Mouse (Mus musculus): ENCODE measurements at regions not wholly inside any gene's neighbourhood (a gene's known extent, or its start where the extent isn't known, plus 50 kb on each side); places are given as distances from the start of the nearest gene placed in this dataset.

DNA sequence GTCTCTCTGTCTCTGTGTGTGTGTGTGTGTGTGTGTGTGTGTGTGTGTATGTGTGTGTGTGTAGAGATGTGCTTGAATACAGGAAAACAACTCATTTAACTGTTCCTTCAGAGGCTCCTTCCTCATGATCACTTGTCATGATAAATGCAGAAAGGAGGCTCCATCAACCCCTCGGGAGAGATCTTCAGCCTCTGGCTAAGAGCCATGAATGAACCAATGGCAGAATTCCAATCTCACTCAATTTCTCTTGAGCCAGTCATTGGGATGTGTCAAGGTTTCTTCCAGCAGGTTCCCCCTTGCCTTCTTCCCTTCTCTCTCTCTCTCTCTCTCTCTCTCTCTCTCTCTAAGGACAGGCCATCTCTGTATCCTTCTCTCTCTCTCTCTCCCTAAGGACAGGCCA is 124.1 kb downstream of the Adamts1 start:
- no peak for TF ChIP-seq POLR2A (IDR thresholded peaks at IDR 0.05; ENCODE audit: low read depth, low read length)
- no peak for TF ChIP-seq HCFC1 (IDR thresholded peaks at IDR 0.05; ENCODE audit: low read depth, low read length)
- no peak for TF ChIP-seq MAX (IDR thresholded peaks at IDR 0.05; ENCODE audit: low read length)
- no peak for TF ChIP-seq MAZ (IDR thresholded peaks at IDR 0.05; ENCODE audit: low read depth, low read length)
- no peak for TF ChIP-seq CTCF (conservative IDR thresholded peaks at IDR 0.05 in 1 of 2, IDR thresholded peaks at IDR 0.05 in 1 of 2; ENCODE audit: low read depth in 2 of 2, low read length in 2 of 2)
- TF ChIP-seq MAFK (IDR thresholded peaks at IDR 0.05; ENCODE audit: insufficient replicate concordance, low read length), result no peak
- no peak for TF ChIP-seq EP300 (IDR thresholded peaks at IDR 0.05; ENCODE audit: low read length)
- TF ChIP-seq USF1 (IDR thresholded peaks at IDR 0.05; ENCODE audit: low read depth, low read length), result no peak
- no peak for TF ChIP-seq ZNF384 (IDR thresholded peaks at IDR 0.05; ENCODE audit: low read depth, low read length)
- TF ChIP-seq NELFE (IDR thresholded peaks at IDR 0.05; ENCODE audit: low read depth, low read length), result no peak
